Mouse (Mus musculus) kidney, embryonic 15.5 days (tissue): ENCODE measurements at regions not wholly inside any gene's neighbourhood (a gene's known extent, or its start where the extent isn't known, plus 50 kb on each side); places are given as distances from the start of the nearest gene placed in this dataset.

Source experiments
- ATAC-seq: fragments of 200-750 bp; cut with Nextera tagmentation; replicated peaks from 2 replicates; pipeline ENCODE4 v1.8.0; 2017; ENCODE audit warnings: moderate TSS enrichment; ENCODE audit not compliant: low FRiP score
- H3K27ac ChIP-seq: fragments of 300-500 bp; sonication (generic); 2 replicates; pipeline ENCODE4 v1.5.1; 2015; ENCODE audit warnings: mild to moderate bottlenecking, inconsistent platforms
- H3K27me3 ChIP-seq: fragments of 300-500 bp; sonication (generic); 2 replicates; pipeline ENCODE4 v1.6.1; 2015; ENCODE audit warnings: inconsistent platforms
- H3K36me3 ChIP-seq: fragments of 300-500 bp; sonication (generic); 2 replicates; pipeline ENCODE4 v1.6.1; 2015; ENCODE audit warnings: inconsistent platforms
- H3K4me1 ChIP-seq: fragments of 300-500 bp; sonication (generic); 2 replicates; pipeline ENCODE4 v1.6.1; 2015; ENCODE audit warnings: inconsistent platforms
- H3K4me2 ChIP-seq: fragments of 300-500 bp; sonication (generic); 2 replicates; pipeline ENCODE4 v1.6.1; 2015; ENCODE audit warnings: moderate library complexity, mild to moderate bottlenecking, inconsistent platforms
- H3K4me3 ChIP-seq: fragments of 300-500 bp; sonication (generic); replicated peaks from 2 replicates; pipeline ENCODE4 v1.5.1; 2015; ENCODE audit warnings: mild to moderate bottlenecking, inconsistent platforms
- H3K9ac ChIP-seq: fragments of 300-500 bp; sonication (generic); 2 replicates; pipeline ENCODE4 v1.6.1; 2015; ENCODE audit warnings: mild to moderate bottlenecking, inconsistent platforms
- H3K9me3 ChIP-seq: fragments of 300-500 bp; sonication (generic); replicated peaks from 2 replicates; pipeline ENCODE4 v1.6.1; 2016; ENCODE audit warnings: inconsistent platforms
- WGBS: fragments of 180-500 bp; shearing (Covaris S2); methylation state at CpG from one replicate; pipeline ENCODE4 v1.1.7; 2015; ENCODE audit warnings: mixed read lengths; 5-methylcytosine and 5-hydroxymethylcytosine counted together

DNA sequence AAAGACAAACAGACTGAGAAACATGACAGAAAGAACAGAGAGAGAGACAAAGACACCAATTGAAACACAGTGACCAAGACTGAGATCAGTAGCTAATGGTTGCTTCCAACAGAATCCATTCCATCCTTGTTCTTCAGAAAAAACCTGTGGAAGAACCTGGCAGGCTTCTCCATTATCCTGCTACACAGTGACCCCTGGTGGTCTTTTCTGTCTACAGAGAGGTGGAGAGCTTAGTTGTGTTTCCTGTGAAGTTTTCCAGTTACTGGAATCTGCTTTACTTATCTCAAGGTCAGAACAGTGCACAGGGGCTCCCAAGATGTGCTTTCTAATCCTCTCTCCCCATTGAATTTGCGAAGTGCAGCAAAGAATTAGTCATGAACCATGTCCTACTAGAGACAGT lies 339.1 kb upstream of the Msl3l2 start:
- Histone ChIP-seq H3K9me3 (no peaks in the 10 kb centered on the region), H3K4me3 (no peak overlapping the region), H3K4me2 (no peak overlapping the region), H3K27ac (no peak overlapping the region), H3K27me3 (no peaks in the 10 kb centered on the region), H3K9ac (no peak overlapping the region), H3K36me3 (no peaks in the 10 kb centered on the region), H3K4me1 (peaks cover 4% of the 10 kb centered on the region; the same call in 1 of the 2 replicates)
- ATAC-seq, result no peak
- 74% methylated on average over 1 of the region's 1 CpGs for WGBS

DNA sequence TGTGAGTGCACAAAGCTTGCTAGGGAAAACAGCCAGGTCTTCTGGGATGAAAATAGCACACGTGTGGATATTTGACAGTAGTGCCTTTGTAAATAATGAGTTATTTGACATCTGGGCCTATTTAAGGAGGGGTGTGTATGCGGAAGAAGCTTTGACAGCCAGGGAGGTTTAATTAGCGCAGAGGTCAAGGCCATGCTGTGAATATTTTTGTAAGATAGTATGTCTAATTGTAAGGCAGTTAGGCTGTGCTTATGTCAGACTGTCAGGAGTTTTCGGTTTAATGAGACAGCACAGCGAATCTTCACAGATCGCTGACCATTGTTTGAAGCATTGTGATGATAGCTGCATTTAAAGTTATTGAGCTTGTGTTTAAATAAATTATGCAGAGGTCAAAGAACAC lies 337.1 kb upstream of the Msl3l2 start:
- peak; percentile 81 for ATAC-seq
- WGBS, result 15% methylated on average over 6 of the region's 6 CpGs

DNA sequence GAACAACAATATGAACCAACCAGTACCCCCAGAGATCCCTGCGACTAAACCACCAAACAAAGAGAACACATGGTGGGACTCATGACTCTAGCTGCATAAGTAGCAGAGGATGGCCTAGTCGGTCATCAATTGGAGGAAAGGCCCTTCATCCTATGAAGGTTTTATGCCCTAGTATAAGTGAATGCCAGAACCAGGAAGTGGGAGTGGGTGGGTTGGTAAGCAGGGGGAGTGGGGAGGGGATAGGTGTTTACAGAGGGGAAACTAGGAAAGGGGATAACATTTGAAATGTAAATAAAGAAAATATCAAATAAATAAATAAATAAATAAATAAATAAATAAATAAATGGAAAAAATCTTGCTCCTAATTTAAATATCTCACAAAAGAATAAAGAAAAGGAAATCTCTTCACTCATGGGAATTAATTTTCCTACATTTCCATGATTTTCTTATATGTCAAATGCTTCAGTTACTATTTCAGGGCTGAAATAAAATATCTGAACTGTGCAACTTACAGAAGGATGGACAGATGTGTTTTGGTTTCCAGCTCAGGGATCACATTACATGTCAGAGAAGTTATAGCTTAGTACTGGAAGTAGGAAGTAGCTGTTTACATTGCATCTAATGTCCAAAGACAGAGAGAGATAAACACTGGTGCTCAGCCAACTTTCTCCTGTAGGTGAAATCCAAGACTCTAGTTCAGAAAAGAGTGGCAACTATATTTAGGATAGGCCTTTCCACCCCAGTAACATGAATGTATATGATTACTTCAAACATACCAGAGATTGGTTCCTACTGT lies 323.8 kb upstream of the Msl3l2 start:
- no peaks in the 10 kb centered on the region for H3K4me1 ChIP-seq
- no peaks in the 10 kb centered on the region for H3K36me3 ChIP-seq
- ATAC-seq, result peak; percentile 85
- no peak overlapping the region for H3K9ac ChIP-seq
- H3K4me3 ChIP-seq, result no peak overlapping the region
- WGBS, result 57% methylated on average over 2 of the region's 2 CpGs
- peak overlapping the region; percentile 54; the same call in 1 of the 2 replicates for H3K27ac ChIP-seq
- no peaks in the 10 kb centered on the region for H3K9me3 ChIP-seq
- no peak overlapping the region for H3K4me2 ChIP-seq
- no peaks in the 10 kb centered on the region for H3K27me3 ChIP-seq

More for the DNA sequence above, 337.1 kb upstream of the Msl3l2 start:
- no peaks in the 10 kb centered on the region for H3K27me3 ChIP-seq
- H3K9ac ChIP-seq, result no peak overlapping the region
- H3K9me3 ChIP-seq, result no peaks in the 10 kb centered on the region
- H3K4me1 ChIP-seq, result peaks cover 4% of the 10 kb centered on the region; the same call in 1 of the 2 replicates
- H3K4me3 ChIP-seq, result no peak overlapping the region
- H3K4me2 ChIP-seq, result no peak overlapping the region
- H3K27ac ChIP-seq, result no peak overlapping the region
- no peaks in the 10 kb centered on the region for H3K36me3 ChIP-seq

DNA sequence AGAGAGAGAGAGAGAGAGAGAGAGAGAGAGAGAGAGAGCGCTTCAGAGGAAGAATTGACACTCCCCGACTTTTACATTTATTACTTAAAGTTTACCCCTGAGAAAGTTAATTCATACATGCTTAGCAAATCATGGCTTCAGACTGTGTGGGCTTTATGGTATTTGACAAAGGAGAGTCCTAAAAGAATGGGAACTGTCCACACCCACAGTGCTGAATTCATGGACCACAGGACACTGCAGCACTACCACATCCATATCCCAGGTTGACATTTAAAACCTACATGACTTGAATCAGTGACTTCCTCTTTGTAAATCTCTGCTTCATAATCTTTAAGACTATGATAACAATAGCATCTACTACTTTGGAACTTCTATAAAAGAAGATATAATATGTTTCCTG lies 292.8 kb upstream of the Msl3l2 start:
- no peaks in the 10 kb centered on the region for H3K27me3 ChIP-seq
- no peaks in the 10 kb centered on the region for H3K4me1 ChIP-seq
- no peaks in the 10 kb centered on the region for H3K36me3 ChIP-seq
- H3K9me3 ChIP-seq, result no peaks in the 10 kb centered on the region
- no peak overlapping the region for H3K9ac ChIP-seq
- no peak overlapping the region for H3K4me2 ChIP-seq
- H3K27ac ChIP-seq, result no peak overlapping the region
- 0 out of 2 replicates have a peak, but pooled peaks have one; percentile 54 for ATAC-seq
- WGBS, result 58% methylated on average over 2 of the region's 2 CpGs
- H3K4me3 ChIP-seq, result no peak overlapping the region

DNA sequence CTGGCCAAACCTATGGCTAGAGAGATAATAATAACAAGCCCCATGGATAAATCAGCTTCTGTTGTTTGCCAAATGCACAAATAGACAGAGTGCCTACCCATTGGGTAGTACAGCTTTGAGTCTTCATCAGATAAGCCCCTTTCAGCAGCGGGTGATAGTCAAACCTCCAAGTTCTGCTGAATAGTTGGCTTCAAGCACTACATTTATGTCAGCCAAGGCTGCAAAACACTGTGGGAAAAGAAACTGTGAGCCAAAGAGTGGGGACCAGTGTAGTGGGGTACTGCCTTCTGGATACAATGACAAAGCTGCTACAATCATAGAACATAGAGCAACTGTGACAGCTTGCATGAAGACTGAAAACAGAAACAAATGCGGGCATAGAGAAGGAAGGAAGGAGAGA lies 255.4 kb upstream of the Msl3l2 start:
- no peaks in the 10 kb centered on the region for H3K36me3 ChIP-seq
- no peaks in the 10 kb centered on the region for H3K9me3 ChIP-seq
- no peak overlapping the region for H3K9ac ChIP-seq
- 92% methylated on average over 2 of the region's 2 CpGs for WGBS
- no peaks in the 10 kb centered on the region for H3K4me1 ChIP-seq
- no peak for ATAC-seq
- no peak overlapping the region for H3K4me3 ChIP-seq
- H3K27ac ChIP-seq, result no peak overlapping the region
- no peak overlapping the region for H3K4me2 ChIP-seq
- H3K27me3 ChIP-seq, result no peaks in the 10 kb centered on the region

DNA sequence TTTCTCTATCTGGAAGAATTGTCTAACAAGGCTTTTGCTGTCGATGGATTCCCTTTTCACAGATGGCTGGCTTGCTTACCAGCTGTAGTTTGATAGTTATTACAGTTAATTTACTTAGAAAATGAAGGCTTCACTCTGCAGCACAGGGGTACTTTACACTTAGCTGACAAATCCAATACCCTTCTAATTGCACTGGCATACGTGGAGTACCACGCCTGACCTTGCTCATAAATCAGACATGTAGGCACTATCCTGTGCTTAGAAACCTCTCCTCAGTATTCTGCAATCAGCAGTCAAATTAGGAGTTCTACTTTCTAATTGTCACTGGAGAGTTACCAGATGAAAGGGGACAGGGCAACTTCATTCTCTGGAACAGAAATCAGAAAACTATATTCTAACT lies 214.1 kb upstream of the Msl3l2 start:
- Histone ChIP-seq H3K9ac (no peak overlapping the region), H3K36me3 (no peaks in the 10 kb centered on the region), H3K9me3 (no peaks in the 10 kb centered on the region), H3K4me3 (no peak overlapping the region), H3K4me2 (no peak overlapping the region), H3K27me3 (no peaks in the 10 kb centered on the region), H3K4me1 (no peaks in the 10 kb centered on the region), H3K27ac (no peak overlapping the region)
- 29% methylated on average over 3 of the region's 3 CpGs for WGBS
- peak; percentile 62; the same call in 1 of the 2 replicates for ATAC-seq

DNA sequence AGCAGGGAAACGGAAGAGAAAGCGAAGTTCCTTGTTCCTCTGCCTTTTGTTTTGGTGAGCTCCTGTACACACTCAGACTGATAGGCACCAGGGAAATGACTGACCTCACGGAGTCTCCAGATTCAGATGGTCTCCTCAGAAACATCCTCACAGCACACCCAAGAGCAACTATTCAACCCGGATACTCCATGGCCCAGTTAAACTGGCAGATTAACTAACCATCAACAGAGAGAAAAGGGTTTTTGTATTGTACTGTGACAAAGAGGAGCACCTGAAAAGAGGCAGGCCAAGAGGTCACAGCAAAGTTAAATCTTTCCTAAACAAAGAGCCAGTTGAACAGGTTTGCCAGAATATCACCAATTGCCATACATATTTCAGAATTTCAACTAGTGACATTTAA lies 177.6 kb upstream of the Msl3l2 start:
- Histone ChIP-seq H3K4me3 (no peak overlapping the region), H3K27ac (no peak overlapping the region), H3K27me3 (no peaks in the 10 kb centered on the region), H3K4me1 (no peaks in the 10 kb centered on the region; the same call in 1 of the 2 replicates), H3K9ac (no peak overlapping the region), H3K36me3 (no peaks in the 10 kb centered on the region), H3K9me3 (no peaks in the 10 kb centered on the region), H3K4me2 (no peak overlapping the region)
- ATAC-seq, result no peak
- 92% methylated on average over 4 of the region's 4 CpGs for WGBS

DNA sequence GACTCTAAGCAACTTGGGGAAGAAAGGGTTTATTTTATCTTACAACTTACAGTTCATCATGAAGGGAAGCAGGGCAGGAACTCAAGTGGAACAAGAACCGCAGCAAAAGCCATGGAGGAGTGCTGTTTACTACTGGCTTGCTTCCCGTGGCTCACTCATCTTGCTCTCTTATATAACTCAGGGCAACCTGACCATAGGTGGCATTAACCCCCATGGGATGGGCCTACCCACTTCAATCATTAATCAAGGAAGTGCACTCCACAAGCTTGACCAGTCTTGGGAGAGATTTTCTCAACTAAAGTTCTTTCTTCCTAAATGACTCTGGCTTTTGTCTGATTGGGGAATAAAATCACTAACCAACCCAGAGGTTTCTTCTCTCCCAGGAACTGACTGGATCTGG lies 172.7 kb upstream of the Msl3l2 start:
- no peak overlapping the region for H3K4me2 ChIP-seq
- H3K4me1 ChIP-seq, result no peaks in the 10 kb centered on the region; the same call in 1 of the 2 replicates
- no peak overlapping the region for H3K9ac ChIP-seq
- 22% methylated on average over 2 of the region's 2 CpGs for WGBS
- no peak overlapping the region for H3K4me3 ChIP-seq
- no peaks in the 10 kb centered on the region for H3K27me3 ChIP-seq
- no peak overlapping the region for H3K27ac ChIP-seq
- peak; percentile 76 for ATAC-seq
- no peaks in the 10 kb centered on the region for H3K9me3 ChIP-seq
- H3K36me3 ChIP-seq, result no peaks in the 10 kb centered on the region

DNA sequence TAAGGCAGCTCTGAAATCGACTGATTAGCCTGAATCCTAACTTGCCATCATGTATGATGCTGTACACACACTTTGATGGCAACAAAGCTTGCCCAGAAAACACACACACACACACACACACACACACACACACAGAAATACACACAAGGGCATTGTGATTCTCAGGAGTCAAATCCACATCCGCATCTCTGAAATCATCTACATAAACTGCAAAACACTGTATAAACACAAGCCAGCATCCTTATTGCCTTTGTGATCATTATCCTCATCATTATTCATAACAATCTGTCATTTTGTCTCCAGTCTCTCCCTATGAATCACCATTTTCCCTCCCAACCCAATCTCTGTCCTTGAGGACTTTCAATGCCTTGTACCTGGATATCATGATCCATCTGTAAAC lies 171.3 kb upstream of the Msl3l2 start:
- ATAC-seq, result no peak
- H3K9me3 ChIP-seq, result no peaks in the 10 kb centered on the region
- H3K9ac ChIP-seq, result no peak overlapping the region
- H3K27me3 ChIP-seq, result no peaks in the 10 kb centered on the region
- no peaks in the 10 kb centered on the region for H3K36me3 ChIP-seq
- no peak overlapping the region for H3K4me3 ChIP-seq
- H3K27ac ChIP-seq, result no peak overlapping the region
- H3K4me1 ChIP-seq, result no peaks in the 10 kb centered on the region; the same call in 1 of the 2 replicates
- WGBS, result 69% methylated on average over 2 of the region's 2 CpGs
- no peak overlapping the region for H3K4me2 ChIP-seq

DNA sequence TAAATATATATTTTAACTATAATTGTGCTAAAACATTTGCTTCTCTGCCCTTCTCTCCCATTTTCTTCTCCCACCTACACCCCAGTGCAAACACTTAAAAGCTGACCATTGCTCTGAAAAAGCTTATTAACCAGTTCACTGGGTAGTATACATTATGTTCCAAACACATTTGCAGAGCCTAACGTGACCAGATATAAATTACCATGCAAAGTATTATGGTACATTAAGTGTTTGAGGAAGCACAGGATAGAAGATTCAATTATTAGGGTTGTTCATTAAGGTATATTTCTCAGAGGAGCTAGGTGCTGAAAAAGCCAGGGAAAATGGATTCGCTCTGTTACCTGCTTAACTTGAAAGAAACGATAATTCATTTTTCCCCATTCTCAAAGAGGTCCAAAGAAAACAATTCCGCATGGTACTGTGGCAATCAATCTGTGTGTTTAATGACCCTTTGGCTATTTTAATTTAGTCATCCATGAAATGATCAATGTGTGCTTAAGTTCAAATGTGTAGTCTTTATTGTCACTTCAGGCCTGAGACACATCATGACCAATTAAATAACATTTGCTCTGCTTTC lies 144.0 kb upstream of the Msl3l2 start:
- H3K4me2 ChIP-seq, result no peak overlapping the region
- no peak overlapping the region for H3K4me3 ChIP-seq
- H3K4me1 ChIP-seq, result no peaks in the 10 kb centered on the region
- H3K27ac ChIP-seq, result no peak overlapping the region
- no peaks in the 10 kb centered on the region for H3K36me3 ChIP-seq
- no peak overlapping the region for H3K9ac ChIP-seq
- ATAC-seq, result peak; percentile 82
- WGBS, result 39% methylated on average over 4 of the region's 4 CpGs
- no peaks in the 10 kb centered on the region for H3K9me3 ChIP-seq
- H3K27me3 ChIP-seq, result no peaks in the 10 kb centered on the region
